Mouse (Mus musculus) CH12.LX (cell line): ENCODE data around the gene Asic2.

Source experiments
- CTCF ChIP-seq, 2 experiments: IDR thresholded peaks in 1 of 2; conservative IDR thresholded peaks in 1 of 2; 2 replicates each; pipeline ENCODE4 v1.5.1; 2011 to 2012; ENCODE audit warnings: low read depth in 2 of 2, low read length in 2 of 2, improper control_type of control experiment in 1 of 2, inconsistent platforms in 1 of 2, mild to moderate bottlenecking in 1 of 2, moderate library complexity in 1 of 2
- NELFE ChIP-seq: IDR thresholded peaks from 2 replicates; pipeline ENCODE4 v1.6.1; 2011; ENCODE audit warnings: low read depth, low read length, improper control_type of control experiment

DNA sequence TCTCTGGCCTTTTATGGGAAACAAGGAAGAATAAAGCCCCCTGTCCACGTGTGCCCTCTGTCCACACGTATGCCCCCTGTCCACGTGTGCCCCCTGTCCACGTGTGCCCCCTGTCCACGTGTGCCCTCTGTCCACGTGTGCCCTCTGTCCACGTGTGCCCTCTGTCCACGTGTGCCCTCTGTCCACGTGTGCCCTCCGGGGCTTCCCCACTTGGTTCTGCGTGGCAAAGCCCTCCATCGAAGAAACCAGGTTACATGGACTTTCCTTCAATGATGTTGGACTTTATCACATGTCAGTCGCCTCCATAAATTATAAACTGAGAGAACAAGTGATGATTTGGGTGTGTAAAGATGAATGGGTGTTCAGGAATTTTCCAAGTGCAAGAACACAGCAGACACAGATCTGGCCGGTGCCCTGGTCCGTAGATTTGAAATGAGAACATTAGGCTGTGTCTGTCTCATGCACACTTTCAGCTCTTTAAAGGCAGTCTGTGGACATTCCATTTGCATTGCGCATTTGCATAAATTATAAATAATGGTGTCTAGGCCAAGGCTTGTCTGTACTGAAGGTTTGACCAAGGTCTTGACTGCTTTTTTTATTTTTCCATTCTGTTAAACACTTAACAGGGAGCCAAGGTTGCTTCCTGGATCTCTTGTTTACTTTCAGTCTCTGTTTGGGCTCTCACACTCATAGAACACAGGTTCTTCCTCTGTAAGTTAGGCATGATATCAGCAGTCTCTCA is 695.4 kb downstream of the Asic2 start:
- TF ChIP-seq CTCF (conservative IDR thresholded peaks at IDR 0.05 in 1 of 2, IDR thresholded peaks at IDR 0.05 in 1 of 2; ENCODE audit: low read depth in 2 of 2, low read length in 2 of 2), result no peak
- TF ChIP-seq NELFE, result no peak
